Comparison of ENCODE assay signal across 12 mouse cellular contexts in the genomic region with DNA sequence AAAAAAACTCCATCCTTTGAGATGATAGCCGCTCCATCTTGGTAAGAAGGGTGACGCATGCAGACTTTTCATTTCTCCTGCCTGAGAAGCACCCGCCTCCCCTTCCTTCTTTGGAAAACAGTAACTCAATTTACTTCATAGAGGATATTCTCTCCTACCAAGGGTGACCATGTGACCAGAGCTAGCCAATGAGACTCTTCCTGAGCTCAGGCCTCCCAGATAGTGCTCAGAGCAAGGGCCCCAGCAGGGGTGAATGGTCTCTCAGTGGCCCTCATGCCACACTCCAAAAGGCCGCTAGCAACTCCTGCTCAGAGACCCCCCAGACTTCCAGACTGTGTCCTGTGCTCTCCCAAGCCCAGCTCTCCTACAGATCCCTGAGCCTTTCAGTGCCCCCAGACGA. TPM values are rescaled to one million over a fixed set of nuclear protein-coding genes. Genes with fewer than 3 reads are reported as not detected.
A peak's percentile ranks its signal among the peaks of the same experiment; 100 is the strongest.
DNase-seq lines count a peak whose midpoint lies in the region; ATAC-seq and TF ChIP-seq lines count a peak whose summit lies in the region.
"Had no signal": no experiment of that assay in that cellular context is flagged by ENCODE, and none has a peak within 500 bp of the region (broad histone marks: within the 10 kb centered on the region; RNA-seq: fewer than 3 reads in every experiment).

No protein-coding gene starts in this region.

- ATAC-seq in heart, embryonic 14.5 days (ENCODE audit: insufficient number of reproducible peaks, insufficient read depth, low FRiP score, low read depth) = no peak
- ATAC-seq in kidney, postnatal 0 days (replicated peaks; ENCODE audit: low FRiP score, low read depth) = no peak
- ATAC-seq in erythroblast, adult 5-6 weeks (replicated peaks; ENCODE audit: low FRiP score, poor library complexity, severe bottlenecking) = no peak

- peak overlapping the region in 1 of 2 experiments; percentile 39; a peak in 1 of 4 replicates for H3K27ac ChIP-seq in heart, embryonic 14.5 days (replicated peaks in 1 of 2; ENCODE audit: control insufficient read depth in 1 of 2, insufficient read depth in 1 of 2, low read depth in 2 of 2, low read length in 2 of 2)
- peak overlapping the region; percentile 13; the same call in 1 of the 2 replicates for H3K27ac ChIP-seq in kidney, postnatal 0 days
- H3K27ac ChIP-seq: macrophage had no signal

- H3K36me3 ChIP-seq in heart, embryonic 14.5 days (ENCODE audit: control insufficient read depth, insufficient read depth, low read length) = peaks cover 16% of the 10 kb centered on the region
- no peaks in the 10 kb centered on the region for H3K36me3 ChIP-seq in kidney, postnatal 0 days (ENCODE audit: insufficient read depth, low read length)

- H3K27me3 ChIP-seq in heart, embryonic 14.5 days (ENCODE audit: control insufficient read depth, insufficient read depth, low read length) = no peaks in the 10 kb centered on the region
- H3K27me3 ChIP-seq in kidney, postnatal 0 days (ENCODE audit: insufficient read depth, low read length) = no peaks in the 10 kb centered on the region

- H3K9me3 ChIP-seq in heart, embryonic 14.5 days (ENCODE audit: control insufficient read depth, low read length) = no peaks in the 10 kb centered on the region
- no peaks in the 10 kb centered on the region for H3K9me3 ChIP-seq in kidney, postnatal 0 days (replicated peaks; ENCODE audit: low read length)

- no peak overlapping the region for H3K4me2 ChIP-seq in heart, embryonic 14.5 days (ENCODE audit: low read length)
- H3K4me2 ChIP-seq in kidney, postnatal 0 days (ENCODE audit: low read length) = no peak overlapping the region

- H3K9ac ChIP-seq in heart, embryonic 14.5 days (ENCODE audit: low read length) = peak overlapping the region; percentile 28; the same call in 1 of the 2 replicates
- no peak overlapping the region for H3K9ac ChIP-seq in kidney, postnatal 0 days (ENCODE audit: low read depth, low read length)

- H3K4me3 ChIP-seq in heart, embryonic 14.5 days (ENCODE audit: control insufficient read depth in 1 of 2, insufficient read depth in 1 of 2, low read depth in 1 of 2, low read length in 2 of 2) = no peak overlapping the region
- no peak overlapping the region for H3K4me3 ChIP-seq in kidney, postnatal 0 days (replicated peaks; ENCODE audit: low read depth, low read length)

- WGBS in heart, embryonic 14.5 days = 74% methylated on average over 5 of the region's 5 CpGs
- WGBS in kidney, postnatal 0 days = 75% methylated on average over 5 of the region's 5 CpGs

- peaks cover 75 to 92% of the 10 kb centered on the region in 2 experiments for H3K4me1 ChIP-seq in heart, embryonic 14.5 days (ENCODE audit: control insufficient read depth in 2 of 2, insufficient read depth in 2 of 2, low read length in 2 of 2)
- H3K4me1 ChIP-seq in kidney, postnatal 0 days (replicated peaks; ENCODE audit: insufficient read depth, low read length) = peaks cover 42% of the 10 kb centered on the region

- no peak for TF ChIP-seq CTCF in kidney, postnatal 0 days (IDR thresholded peaks at IDR 0.05; ENCODE audit: low read depth)

- no peak for DNase-seq in heart, postnatal 4 days
- peak; percentile 23 for DNase-seq in right cerebral cortex, adult 18-20 months
- no peak for DNase-seq in right cerebral cortex, adult 2 months (ENCODE audit: low spot score in 2 of 2)
- DNase-seq in kidney, postnatal 0 days (ENCODE audit: low spot score) = no peak
- no peak for DNase-seq in adrenal gland, postnatal 4 days (ENCODE audit: low spot score in 2 of 2)
- no peak for DNase-seq in embryo, embryonic 9.5 days (ENCODE audit: extremely low spot score)
- DNase-seq: adrenal gland, postnatal 10 days; cerebellum, adult 18-20 months; right cerebral cortex, postnatal 25 days had no signal

RNA-seq across cellular contexts. Expression of a gene that starts 11.6 kb away (rescaled TPM):
- 106 and 115 TPM in 2 replicates for polyA plus RNA-seq in heart, embryonic 14.5 days (2014; fragmentation: Nextera tagmentation; extraction: Ambion mirVana)
- total RNA-seq in heart, postnatal 4 days (2021) = 100 to 1,000 TPM; 124 to 129 TPM
- 43.6 and 45.1 TPM in 2 replicates for polyA plus RNA-seq in kidney, postnatal 0 days (2015; fragmentation: Nextera tagmentation; extraction: Ambion mirVana)
- 2.5 and 5.4 TPM in 2 replicates for total RNA-seq in erythroblast, adult 5-6 weeks (2015; ENCODE audit: low replicate concordance)
- total RNA-seq in erythroblast, adult 5-6 weeks (2017; ENCODE audit: low replicate concordance) = 1.1 and 6.0 TPM in 2 replicates
- 10 to 100 TPM; 89.6 to 94.7 TPM for total RNA-seq in adrenal gland, postnatal 4 days (2021)

Comparison
In these comparisons a context has a peak if more than half of its experiments do, and no peak if none do; other contexts are left out.
1. RNA of a gene that starts 11.6 kb away (total RNA-seq): 124 to 129 TPM in heart, postnatal 4 days and 89.6 to 94.7 TPM in adrenal gland, postnatal 4 days; 1.1 to 6.0 TPM in erythroblast, adult 5-6 weeks; every median in the first group is over 10 times any median in the second.